Mouse (Mus musculus): ENCODE measurements around the gene Itpr1. TPM values are rescaled to one million over a fixed set of nuclear protein-coding genes. Genes with fewer than 3 reads are reported as not detected.

Itpr1 gene
- polyA plus RNA-seq, 1 experiment from 2014 or later = 16.6 TPM

DNA sequence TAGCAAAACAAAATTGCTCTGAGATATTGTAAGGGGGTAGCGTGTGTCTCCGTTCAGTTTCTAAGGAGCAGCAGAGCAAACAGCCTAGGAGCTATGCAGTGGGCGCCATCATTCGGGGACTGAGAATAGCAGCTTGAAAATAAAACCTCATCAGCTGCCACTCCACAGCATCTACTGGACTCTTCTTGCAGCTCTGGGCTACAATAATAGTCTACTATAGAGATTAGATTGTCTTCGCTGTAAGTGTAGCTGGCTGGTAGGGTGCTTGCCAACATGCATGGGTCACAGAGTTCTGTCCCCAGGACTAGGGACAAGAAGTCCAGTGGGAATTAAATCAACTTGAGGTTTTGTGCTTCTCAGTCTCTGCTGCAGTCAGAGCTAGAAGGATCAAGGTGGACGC, 14.6 kb downstream of the Itpr1 start:
- Histone ChIP-seq H3K4me1 (ENCODE audit: control insufficient read depth in 2 of 2, insufficient read depth in 2 of 2, low read length in 2 of 2) (peaks cover 20 to 39% of the 10 kb centered on the region in 2 experiments), H3K36me3 (ENCODE audit: control insufficient read depth, insufficient read depth, low read length) (0 out of 2 replicates have a peak, but pooled peaks cover 3% of the 10 kb centered on the region), H3K9ac (ENCODE audit: low read length) (no peak overlapping the region), H3K4me3 (ENCODE audit: control insufficient read depth in 1 of 2, insufficient read depth in 1 of 2, low read depth in 1 of 2, low read length in 2 of 2) (no peak overlapping the region), H3K27ac (replicated peaks in 1 of 2; ENCODE audit: control insufficient read depth in 1 of 2, insufficient read depth in 1 of 2, low read depth in 2 of 2, low read length in 2 of 2) (no peak overlapping the region), H3K27me3 (ENCODE audit: control insufficient read depth, insufficient read depth, low read length) (no peaks in the 10 kb centered on the region), H3K9me3 (ENCODE audit: control insufficient read depth, low read length) (no peaks in the 10 kb centered on the region), H3K4me2 (ENCODE audit: low read length) (no peak overlapping the region)
- 48% methylated on average over 6 of the region's 6 CpGs for WGBS
- ATAC-seq (ENCODE audit: insufficient number of reproducible peaks, insufficient read depth, low FRiP score, low read depth) = no peak

- ATAC-seq (ENCODE audit: insufficient number of reproducible peaks, insufficient read depth, low FRiP score, low read depth) = no peak
- no peak overlapping the region for H3K9ac ChIP-seq (ENCODE audit: low read length)
- peaks cover 24 to 45% of the 10 kb centered on the region in 2 experiments for H3K4me1 ChIP-seq (ENCODE audit: control insufficient read depth in 2 of 2, insufficient read depth in 2 of 2, low read length in 2 of 2)
- no peaks in the 10 kb centered on the region for H3K27me3 ChIP-seq (ENCODE audit: control insufficient read depth, insufficient read depth, low read length)
- H3K9me3 ChIP-seq (ENCODE audit: control insufficient read depth, low read length) = no peaks in the 10 kb centered on the region
- no peak overlapping the region for H3K4me2 ChIP-seq (ENCODE audit: low read length)
- H3K27ac ChIP-seq (replicated peaks in 1 of 2; ENCODE audit: control insufficient read depth in 1 of 2, insufficient read depth in 1 of 2, low read depth in 2 of 2, low read length in 2 of 2) = no peak overlapping the region
- H3K4me3 ChIP-seq (ENCODE audit: control insufficient read depth in 1 of 2, insufficient read depth in 1 of 2, low read depth in 1 of 2, low read length in 2 of 2) = no peak overlapping the region
- 0 out of 2 replicates have a peak, but pooled peaks cover 3% of the 10 kb centered on the region for H3K36me3 ChIP-seq (ENCODE audit: control insufficient read depth, insufficient read depth, low read length)
- 71% methylated on average over 6 of the region's 6 CpGs for WGBS
Observed at GRCm38 (mm10) chr6:108228048-108228447, 15.2 kb downstream of the Itpr1 start.

GRCm38 (mm10) chr6:108228601-108229000, 15.7 kb downstream of the Itpr1 start:
- Histone ChIP-seq H3K27me3 (ENCODE audit: control insufficient read depth, insufficient read depth, low read length) (no peaks in the 10 kb centered on the region), H3K9ac (ENCODE audit: low read length) (no peak overlapping the region), H3K9me3 (ENCODE audit: control insufficient read depth, low read length) (no peaks in the 10 kb centered on the region), H3K27ac (replicated peaks in 1 of 2; ENCODE audit: control insufficient read depth in 1 of 2, insufficient read depth in 1 of 2, low read depth in 2 of 2, low read length in 2 of 2) (no peak overlapping the region), H3K4me3 (ENCODE audit: control insufficient read depth in 1 of 2, insufficient read depth in 1 of 2, low read depth in 1 of 2, low read length in 2 of 2) (no peak overlapping the region), H3K4me2 (ENCODE audit: low read length) (no peak overlapping the region), H3K36me3 (ENCODE audit: control insufficient read depth, insufficient read depth, low read length) (0 out of 2 replicates have a peak, but pooled peaks cover 3% of the 10 kb centered on the region), H3K4me1 (ENCODE audit: control insufficient read depth in 2 of 2, insufficient read depth in 2 of 2, low read length in 2 of 2) (peaks cover 28 to 50% of the 10 kb centered on the region in 2 experiments)
- WGBS = 27% methylated on average over 2 of the region's 2 CpGs
- no peak for ATAC-seq (ENCODE audit: insufficient number of reproducible peaks, insufficient read depth, low FRiP score, low read depth)

DNA sequence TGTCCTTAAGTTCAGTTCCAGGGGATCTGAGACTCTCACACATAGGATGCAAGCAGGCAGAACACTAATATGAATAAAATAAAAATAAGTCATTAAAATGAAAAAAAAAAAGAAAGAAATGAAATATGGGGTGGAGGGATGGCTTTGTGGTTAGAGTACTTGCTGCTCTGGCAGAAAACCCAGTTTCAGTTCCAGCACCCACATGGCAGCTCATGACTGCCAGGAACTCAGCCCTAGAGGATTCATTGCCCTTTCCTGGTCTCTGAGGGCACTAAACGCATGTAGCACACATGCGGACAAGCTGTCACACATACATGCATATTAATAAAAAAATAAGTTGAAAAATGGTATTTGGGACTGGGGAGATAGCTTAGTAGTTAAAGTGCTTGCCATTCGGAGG, 17.7 kb downstream of the Itpr1 start:
- ATAC-seq (ENCODE audit: insufficient number of reproducible peaks, insufficient read depth, low FRiP score, low read depth) = no peak

GRCm38 (mm10) chr6:108231892-108232710, 19.2 kb downstream of the Itpr1 start:
- Histone ChIP-seq H3K27me3 (ENCODE audit: control insufficient read depth, insufficient read depth, low read length) (no peaks in the 10 kb centered on the region), H3K9ac (ENCODE audit: low read length) (no peak overlapping the region), H3K4me2 (ENCODE audit: low read length) (no peak overlapping the region), H3K36me3 (ENCODE audit: control insufficient read depth, insufficient read depth, low read length) (no peaks in the 10 kb centered on the region; the same call in 1 of the 2 replicates), H3K4me3 (ENCODE audit: control insufficient read depth in 1 of 2, insufficient read depth in 1 of 2, low read depth in 1 of 2, low read length in 2 of 2) (no peak overlapping the region), H3K4me1 (ENCODE audit: control insufficient read depth in 2 of 2, insufficient read depth in 2 of 2, low read length in 2 of 2) (peaks cover 41 to 68% of the 10 kb centered on the region in 2 experiments), H3K9me3 (ENCODE audit: control insufficient read depth, low read length) (no peaks in the 10 kb centered on the region), H3K27ac (replicated peaks in 1 of 2; ENCODE audit: control insufficient read depth in 1 of 2, insufficient read depth in 1 of 2, low read depth in 2 of 2, low read length in 2 of 2) (0 out of 4 replicates have a peak overlapping the region, but pooled peaks of 1 of the 2 experiments have one; percentile 10)
- ATAC-seq (ENCODE audit: insufficient number of reproducible peaks, insufficient read depth, low FRiP score, low read depth) = no peak
- WGBS = 68% methylated on average over 11 of the region's 11 CpGs

More for the DNA sequence above, 17.7 kb downstream of the Itpr1 start:
- Histone ChIP-seq H3K4me1 (ENCODE audit: control insufficient read depth in 2 of 2, insufficient read depth in 2 of 2, low read length in 2 of 2) (peaks cover 36 to 65% of the 10 kb centered on the region in 2 experiments), H3K27ac (replicated peaks in 1 of 2; ENCODE audit: control insufficient read depth in 1 of 2, insufficient read depth in 1 of 2, low read depth in 2 of 2, low read length in 2 of 2) (no peak overlapping the region), H3K9ac (ENCODE audit: low read length) (no peak overlapping the region), H3K4me2 (ENCODE audit: low read length) (no peak overlapping the region), H3K4me3 (ENCODE audit: control insufficient read depth in 1 of 2, insufficient read depth in 1 of 2, low read depth in 1 of 2, low read length in 2 of 2) (no peak overlapping the region), H3K36me3 (ENCODE audit: control insufficient read depth, insufficient read depth, low read length) (0 out of 2 replicates have a peak, but pooled peaks cover 3% of the 10 kb centered on the region), H3K9me3 (ENCODE audit: control insufficient read depth, low read length) (no peaks in the 10 kb centered on the region), H3K27me3 (ENCODE audit: control insufficient read depth, insufficient read depth, low read length) (no peaks in the 10 kb centered on the region)
- WGBS = 87% methylated on average over 3 of the region's 3 CpGs

DNA sequence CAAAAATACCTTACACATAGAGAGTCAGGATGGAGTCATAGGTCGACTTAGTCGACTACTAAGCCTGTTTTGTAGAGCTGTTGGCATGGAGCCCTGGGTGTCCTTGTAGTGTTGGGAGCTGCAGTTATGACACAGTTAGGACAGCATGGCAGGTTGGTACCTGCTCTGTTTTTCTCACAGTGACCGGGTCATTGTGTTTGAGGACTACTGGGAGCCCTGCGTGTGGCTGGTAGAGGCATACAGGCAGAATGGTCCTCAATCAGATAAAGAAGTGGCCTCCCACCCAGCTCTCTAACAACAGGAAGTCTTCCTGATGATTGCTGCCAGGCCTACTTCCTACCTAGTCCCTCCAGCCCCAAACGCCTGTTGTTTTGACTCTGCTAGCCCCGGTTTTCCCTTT, 20.2 kb downstream of the Itpr1 start:
- no peak for ATAC-seq (ENCODE audit: insufficient number of reproducible peaks, insufficient read depth, low FRiP score, low read depth)
- no peak overlapping the region for H3K4me3 ChIP-seq (ENCODE audit: control insufficient read depth in 1 of 2, insufficient read depth in 1 of 2, low read depth in 1 of 2, low read length in 2 of 2)
- H3K4me1 ChIP-seq (ENCODE audit: control insufficient read depth in 2 of 2, insufficient read depth in 2 of 2, low read length in 2 of 2) = peaks cover 36 to 66% of the 10 kb centered on the region in 2 experiments
- no peak overlapping the region for H3K4me2 ChIP-seq (ENCODE audit: low read length)
- H3K9ac ChIP-seq (ENCODE audit: low read length) = no peak overlapping the region
- peaks cover 8% of the 10 kb centered on the region for H3K36me3 ChIP-seq (ENCODE audit: control insufficient read depth, insufficient read depth, low read length)
- no peaks in the 10 kb centered on the region for H3K9me3 ChIP-seq (ENCODE audit: control insufficient read depth, low read length)
- H3K27ac ChIP-seq (replicated peaks in 1 of 2; ENCODE audit: control insufficient read depth in 1 of 2, insufficient read depth in 1 of 2, low read depth in 2 of 2, low read length in 2 of 2) = peak overlapping the region; percentile 12 to 15; a peak in 3 of 4 replicates
- 12% methylated on average over 6 of the region's 6 CpGs for WGBS
- H3K27me3 ChIP-seq (ENCODE audit: control insufficient read depth, insufficient read depth, low read length) = no peaks in the 10 kb centered on the region

DNA sequence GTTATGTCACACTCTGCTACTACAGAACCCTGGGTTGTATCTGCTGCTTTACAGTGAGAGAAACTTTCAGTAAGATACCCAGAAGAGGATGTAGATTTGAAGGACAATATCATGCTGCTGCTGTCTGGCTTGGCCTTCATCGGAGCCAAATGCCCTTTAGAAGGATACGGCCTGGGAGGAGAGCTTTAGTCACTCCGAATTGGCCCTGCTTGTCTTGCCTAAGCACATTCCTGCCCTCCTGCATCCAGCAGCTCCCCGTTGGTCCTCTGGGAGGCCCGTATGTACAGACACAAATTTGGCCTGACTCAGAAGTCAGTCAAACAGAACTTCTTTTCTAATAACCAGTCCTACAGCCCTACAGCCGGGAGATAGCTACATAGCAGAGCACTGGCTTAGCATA, 21.6 kb downstream of the Itpr1 start:
- Histone ChIP-seq H3K27ac (replicated peaks in 1 of 2; ENCODE audit: control insufficient read depth in 1 of 2, insufficient read depth in 1 of 2, low read depth in 2 of 2, low read length in 2 of 2) (peak overlapping the region; percentile 21 to 45; a peak in 3 of 4 replicates), H3K4me2 (ENCODE audit: low read length) (no peak overlapping the region), H3K27me3 (ENCODE audit: control insufficient read depth, insufficient read depth, low read length) (no peaks in the 10 kb centered on the region), H3K4me3 (ENCODE audit: control insufficient read depth in 1 of 2, insufficient read depth in 1 of 2, low read depth in 1 of 2, low read length in 2 of 2) (no peak overlapping the region), H3K9ac (ENCODE audit: low read length) (no peak overlapping the region), H3K36me3 (ENCODE audit: control insufficient read depth, insufficient read depth, low read length) (peaks cover 15% of the 10 kb centered on the region), H3K9me3 (ENCODE audit: control insufficient read depth, low read length) (no peaks in the 10 kb centered on the region), H3K4me1 (ENCODE audit: control insufficient read depth in 2 of 2, insufficient read depth in 2 of 2, low read length in 2 of 2) (peaks cover 41 to 65% of the 10 kb centered on the region in 2 experiments)
- ATAC-seq (ENCODE audit: insufficient number of reproducible peaks, insufficient read depth, low FRiP score, low read depth) = no peak
- 23% methylated on average over 6 of the region's 6 CpGs for WGBS

Measured in heart, embryonic 14.5 days (tissue).